Comparison of ENCODE assay signal across 8 mouse cellular contexts in the genomic region with DNA sequence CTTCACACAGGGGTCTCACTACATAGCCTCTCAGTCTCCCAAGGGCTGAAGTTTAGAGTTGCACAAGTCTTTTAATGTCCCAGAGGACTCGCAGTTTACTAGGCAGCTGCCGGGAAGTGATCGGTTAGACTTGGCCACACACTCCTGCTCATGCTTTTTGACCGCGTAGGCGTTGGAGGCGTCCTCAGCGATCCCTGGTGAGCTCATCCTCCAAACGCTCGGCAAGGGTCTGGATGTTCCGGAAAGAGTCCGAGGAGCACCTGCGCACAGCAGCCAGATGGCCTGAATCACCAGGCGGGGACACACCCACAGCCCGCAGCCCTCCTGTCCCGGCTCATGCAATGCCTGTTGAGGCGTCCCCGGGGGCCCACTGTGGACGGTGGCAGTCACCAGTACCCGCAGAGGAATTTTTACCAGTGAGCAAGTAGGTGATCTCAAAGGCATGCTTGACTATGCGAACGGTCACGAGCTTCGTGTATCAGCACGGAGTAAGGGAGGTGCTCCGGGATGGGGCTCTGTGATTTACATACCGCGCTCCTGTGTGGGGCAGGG. TPM values are rescaled to one million over a fixed set of nuclear protein-coding genes. Genes with fewer than 3 reads are reported as not detected.
A peak's percentile ranks its signal among the peaks of the same experiment; 100 is the strongest.
DNase-seq lines count a peak whose midpoint lies in the region; ATAC-seq lines count a peak whose summit lies in the region.

No protein-coding gene starts in this region.

- H3K4me3 ChIP-seq in embryonic facial prominence, embryonic 14.5 days (ENCODE audit: low read depth, low read length): peak overlapping the region; percentile 13
- H3K4me3 ChIP-seq in heart, embryonic 14.5 days (ENCODE audit: control insufficient read depth in 1 of 2, insufficient read depth in 1 of 2, low read depth in 1 of 2, low read length in 2 of 2): peak overlapping the region; percentile 5 to 17; a peak in 3 of 4 replicates

- peak; percentile 89 for DNase-seq in 416B (ENCODE audit: low read depth)
- peak; percentile 86 for DNase-seq in R1 (ENCODE audit: low read depth, low spot score)
- DNase-seq in embryonic facial prominence, embryonic 14.5 days (ENCODE audit: low spot score): peak; percentile 84
- peak; percentile 62 for DNase-seq in kidney, postnatal 10 days
- DNase-seq in splenic B cell, adult 2 months (ENCODE audit: low read depth, low spot score): peak; percentile 70
- DNase-seq in left cerebral cortex, adult 8-10 months (ENCODE audit: low spot score in 2 of 2): no peak

- ATAC-seq in embryonic facial prominence, embryonic 14.5 days (ENCODE audit: low read depth): peak; percentile 3; the same call in 1 of the 2 replicates
- ATAC-seq in heart, embryonic 14.5 days (ENCODE audit: insufficient number of reproducible peaks, insufficient read depth, low FRiP score, low read depth): no peak
- ATAC-seq in megakaryocyte, adult 5-6 weeks (ENCODE audit: poor library complexity, severe bottlenecking): peak; percentile 5; the same call in 1 of the 2 replicates

- H3K4me1 ChIP-seq in embryonic facial prominence, embryonic 14.5 days (ENCODE audit: control insufficient read depth, insufficient read depth, low read length): peaks cover 22% of the 10 kb centered on the region
- H3K4me1 ChIP-seq in heart, embryonic 14.5 days (ENCODE audit: control insufficient read depth in 2 of 2, insufficient read depth in 2 of 2, low read length in 2 of 2): peaks cover 20 to 25% of the 10 kb centered on the region in 2 experiments

- H3K36me3 ChIP-seq in embryonic facial prominence, embryonic 14.5 days (ENCODE audit: control insufficient read depth, insufficient read depth, low read length): no peaks in the 10 kb centered on the region
- H3K36me3 ChIP-seq in heart, embryonic 14.5 days (ENCODE audit: control insufficient read depth, insufficient read depth, low read length): no peaks in the 10 kb centered on the region
- H3K36me3 ChIP-seq in splenic B cell, adult 2 months (ENCODE audit: control insufficient read depth, insufficient read depth, low read length, poor library complexity, severe bottlenecking): no peaks in the 10 kb centered on the region

- peak overlapping the region; percentile 43 for H3K9ac ChIP-seq in embryonic facial prominence, embryonic 14.5 days (ENCODE audit: low read depth, low read length)
- peak overlapping the region; percentile 58 for H3K9ac ChIP-seq in heart, embryonic 14.5 days (ENCODE audit: low read length)

- H3K9me3 ChIP-seq in embryonic facial prominence, embryonic 14.5 days (ENCODE audit: control insufficient read depth, low read length): no peaks in the 10 kb centered on the region
- no peaks in the 10 kb centered on the region for H3K9me3 ChIP-seq in heart, embryonic 14.5 days (ENCODE audit: control insufficient read depth, low read length)

- H3K27me3 ChIP-seq in embryonic facial prominence, embryonic 14.5 days (replicated peaks; ENCODE audit: control insufficient read depth, insufficient read depth, low read length): no peaks in the 10 kb centered on the region
- no peaks in the 10 kb centered on the region for H3K27me3 ChIP-seq in heart, embryonic 14.5 days (ENCODE audit: control insufficient read depth, insufficient read depth, low read length)
- no peaks in the 10 kb centered on the region for H3K27me3 ChIP-seq in splenic B cell, adult 2 months (ENCODE audit: control insufficient read depth, insufficient read depth, low read length, poor library complexity, severe bottlenecking)

- H3K27ac ChIP-seq in embryonic facial prominence, embryonic 14.5 days (replicated peaks; ENCODE audit: low read depth, low read length): peak overlapping the region; percentile 52; the same call in 1 of the 2 replicates
- H3K27ac ChIP-seq in heart, embryonic 14.5 days (replicated peaks in 1 of 2; ENCODE audit: control insufficient read depth in 1 of 2, insufficient read depth in 1 of 2, low read depth in 2 of 2, low read length in 2 of 2): peak overlapping the region; percentile 8 to 61; a peak in 3 of 4 replicates

- 4% methylated on average over 27 of the region's 28 CpGs for WGBS in embryonic facial prominence, embryonic 14.5 days
- WGBS in heart, embryonic 14.5 days: 3% methylated on average over 28 of the region's 28 CpGs

- H3K4me2 ChIP-seq in embryonic facial prominence, embryonic 14.5 days (ENCODE audit: low read depth, low read length): peak overlapping the region; percentile 72
- H3K4me2 ChIP-seq in heart, embryonic 14.5 days (ENCODE audit: low read length): peak overlapping the region; percentile 64

RNA-seq across cellular contexts. Expression of a gene that starts 7.3 kb away (rescaled TPM):
- 13.9 and 20.3 TPM in 2 replicates for polyA plus RNA-seq in embryonic facial prominence, embryonic 14.5 days (2014; fragmentation: Nextera tagmentation; extraction: Ambion mirVana)
- 19.2 and 22.5 TPM in 2 replicates for polyA plus RNA-seq in heart, embryonic 14.5 days (2014; fragmentation: Nextera tagmentation; extraction: Ambion mirVana)
- 3.6 and 5.4 TPM in 2 replicates for total RNA-seq in megakaryocyte, adult 5-6 weeks (2015)
- total RNA-seq in megakaryocyte, adult 5-6 weeks (2017): 2.0 and 3.3 TPM in 2 replicates
- 10 to 100 TPM; 27.1 to 38.6 (median 33.1) TPM for total RNA-seq in left cerebral cortex, adult 8-10 months (2022)

RNA-seq across cellular contexts. Expression of a gene that starts 14.6 kb away (rescaled TPM):
- polyA plus RNA-seq in embryonic facial prominence, embryonic 14.5 days (2014; fragmentation: Nextera tagmentation; extraction: Ambion mirVana): 28.6 and 28.8 TPM in 2 replicates
- polyA plus RNA-seq in heart, embryonic 14.5 days (2014; fragmentation: Nextera tagmentation; extraction: Ambion mirVana): 14.4 and 19.1 TPM in 2 replicates
- 81.3 and 93.8 TPM in 2 replicates for total RNA-seq in megakaryocyte, adult 5-6 weeks (2015)
- total RNA-seq in megakaryocyte, adult 5-6 weeks (2017): 151 and 199 TPM in 2 replicates
- 10 to 100 TPM; 18.3 to 27.8 (median 22.9) TPM for total RNA-seq in left cerebral cortex, adult 8-10 months (2022)

RNA-seq across cellular contexts. Expression of a gene that starts 25.8 kb away (rescaled TPM):
- polyA plus RNA-seq in embryonic facial prominence, embryonic 14.5 days (2014; fragmentation: Nextera tagmentation; extraction: Ambion mirVana): not detected in 2 replicates
- polyA plus RNA-seq in heart, embryonic 14.5 days (2014; fragmentation: Nextera tagmentation; extraction: Ambion mirVana): not detected in 2 replicates
- total RNA-seq in megakaryocyte, adult 5-6 weeks (2015): not detected in 2 replicates
- not detected in 2 replicates for total RNA-seq in megakaryocyte, adult 5-6 weeks (2017)
- not detected for total RNA-seq in left cerebral cortex, adult 8-10 months (2022)

Comparison
In these comparisons a context has a peak if more than half of its experiments do, and no peak if none do; other contexts are left out.
1. DNase-seq: peak in 416B (single experiment), R1 (single experiment), embryonic facial prominence, embryonic 14.5 days (single experiment), kidney, postnatal 10 days (single experiment) and splenic B cell, adult 2 months (single experiment); none in left cerebral cortex, adult 8-10 months (0 of 2).
2. RNA of a gene that starts 7.3 kb away (total RNA-seq): 27.1 to 38.6 TPM in left cerebral cortex, adult 8-10 months; 2.0 to 5.4 TPM in megakaryocyte, adult 5-6 weeks; every median in the first group is over 4 times any median in the second.